Mouse (Mus musculus) testis, adult 2 months (tissue): ENCODE measurements around the gene Rpl12.

Experiments used
- CTCF ChIP-seq: fragments of 200-500 bp; IDR thresholded peaks from 2 replicates; pipeline ENCODE4 v1.5.1; 2012; ENCODE audit warnings: low read depth, mild to moderate bottlenecking, inconsistent platforms, low read length, moderate library complexity; ENCODE audit not compliant: control insufficient read depth, insufficient read depth, insufficient replicate concordance
- POLR2A ChIP-seq: fragments of 200-500 bp; IDR thresholded peaks from 2 replicates; pipeline ENCODE4 v1.6.1; 2012; ENCODE audit warnings: low read depth, mild to moderate bottlenecking, inconsistent platforms, low read length, moderate library complexity; ENCODE audit not compliant: control insufficient read depth

DNA sequence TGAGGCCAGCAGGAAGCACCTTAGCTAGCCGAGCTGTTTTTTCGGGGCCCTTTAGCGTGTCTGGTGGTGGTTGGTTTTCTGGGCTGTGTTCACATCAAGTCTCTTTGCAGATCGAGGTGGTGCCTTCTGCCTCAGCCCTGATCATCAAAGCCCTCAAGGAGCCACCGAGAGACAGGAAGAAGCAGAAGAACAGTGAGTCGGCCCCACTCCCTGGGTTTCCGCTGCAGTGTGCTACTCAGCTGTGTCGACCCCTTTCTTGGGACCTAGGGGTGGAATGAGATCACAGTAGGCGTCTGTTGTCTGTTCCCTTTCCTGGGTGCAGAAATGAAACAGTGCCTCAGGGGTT, 1.5 kb downstream of the Rpl12 start:
- TF ChIP-seq CTCF (no peak), POLR2A (no peak)
